Mouse (Mus musculus) CH12.LX (cell line): ENCODE measurements at regions not wholly inside any gene's neighbourhood (a gene's known extent, or its start where the extent isn't known, plus 50 kb on each side); places are given as distances from the start of the nearest gene placed in this dataset.

Experiments
- POLR2AphosphoS2 ChIP-seq: IDR thresholded peaks from 2 replicates; pipeline ENCODE4 v1.6.1; 2011; ENCODE audit warnings: low read depth, low read length, improper control_type of control experiment
- USF1 ChIP-seq: IDR thresholded peaks from 2 replicates; pipeline ENCODE4 v1.6.1; 2014; ENCODE audit warnings: low read depth, mild to moderate bottlenecking, inconsistent platforms, low read length, improper control_type of control experiment

DNA sequence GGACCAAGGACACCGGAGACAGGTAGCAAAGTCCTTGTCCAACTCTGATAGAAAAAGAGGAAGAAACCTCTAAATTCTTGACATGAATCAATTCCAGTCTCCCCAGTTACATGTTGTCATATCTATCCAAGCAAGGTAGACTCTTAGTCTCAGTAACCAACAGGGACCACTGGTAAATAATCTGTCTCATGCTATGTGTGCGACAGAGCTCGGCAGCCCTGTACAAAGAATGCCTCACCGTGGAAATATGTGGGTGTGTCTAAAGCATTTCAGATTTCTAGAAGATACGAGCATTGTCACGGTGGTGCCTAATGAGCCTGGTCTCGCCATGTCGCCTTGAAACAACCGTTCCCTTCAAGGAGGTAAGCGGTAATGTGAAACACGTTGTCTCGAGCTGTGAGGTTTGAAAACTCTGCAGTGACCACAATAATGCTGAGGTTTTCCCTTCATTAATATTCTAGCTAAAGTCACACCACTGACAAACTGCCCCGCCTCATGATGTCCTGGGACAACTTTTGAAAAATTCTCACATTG lies 2197.6 kb upstream of the Gm7489 start:
- no peak for TF ChIP-seq POLR2AphosphoS2
- no peak for TF ChIP-seq USF1
